Mouse (Mus musculus) cortical plate, adult 2 months (tissue): ENCODE results near the gene D10Jhu81e.

ENCODE experiments used
- CTCF ChIP-seq: fragments of 200-500 bp; IDR thresholded peaks from 2 replicates; pipeline ENCODE4 v1.5.1; 2011; ENCODE audit warnings: mild to moderate bottlenecking, control low read depth, low read length; ENCODE audit not compliant: insufficient read depth; ENCODE audit errors: extremely low read depth
- POLR2A ChIP-seq: fragments of 200-500 bp; IDR thresholded peaks from 2 replicates; pipeline ENCODE4 v1.6.1; 2011; ENCODE audit warnings: mild to moderate bottlenecking, low read length, control low read depth; ENCODE audit not compliant: insufficient read depth; ENCODE audit errors: extremely low read depth

- TF ChIP-seq CTCF (no peak), POLR2A (no peak)
These were observed 28.7 kb downstream of the D10Jhu81e start for GRCm38 (mm10) chr10:78140843-78141242.
